Mouse (Mus musculus) spleen, adult 10 weeks (tissue): Measurements from ENCODE around the gene Ranbp6. TPM values are rescaled to one million over a fixed set of nuclear protein-coding genes. Genes with fewer than 3 reads are reported as not detected.

Experiments
- polyA plus RNA-seq: library from polyadenylated mRNA; stranded (reverse); fragments of 350-450 nt; fragmentation: Illumina TruSeq; extraction: RNeasy Lipid Tissue Mini Kit (QIAGEN cat#74804); gene quantifications from one replicate; pipeline ENCODE4 v1.2.3, GENCODE M21; 2015; ENCODE audit warnings: low replicate concordance; ENCODE audit not compliant: insufficient read depth

Gene Ranbp6
- polyA plus RNA-seq = 37.8 TPM

GRCm38 (mm10) chr19:29812581-29813460 is at the start of gene Ranbp6:
TSS of gene Ranbp6 (minus strand) at chr19:29812974.

GRCm38 (mm10) chr19:29805917-29806785 is 6.6 kb downstream of the Ranbp6 start, which contains the start of gene 9930021J03Rik:
TSS of gene 9930021J03Rik (minus strand) at chr19:29805989.

Other genes with a start within 250 kb of the Ranbp6 start
- 41.5 TPM for gene Ermp1, start 164.6 kb downstream of the Ranbp6 start, polyA plus RNA-seq
- gene Mlana, start 115.2 kb downstream of the Ranbp6 start, polyA plus RNA-seq = not detected
- gene 9930021J03Rik, start 7.0 kb downstream of the Ranbp6 start, polyA plus RNA-seq = 31.8 TPM
- 22.3 TPM for gene Il33, start 112.1 kb upstream of the Ranbp6 start, polyA plus RNA-seq
- not detected for gene Trpd52l3, start 190.8 kb upstream of the Ranbp6 start, polyA plus RNA-seq
- gene Uhrf2, start 217.5 kb upstream of the Ranbp6 start, polyA plus RNA-seq = 82.6 TPM